ENCODE assay signal across 8 mouse cellular contexts in genomic region chr11:51916033-51916929, GRCm38 (mm10). TPM values are rescaled to one million over a fixed set of nuclear protein-coding genes. Genes with fewer than 3 reads are reported as not detected.
A peak's percentile ranks its signal among the peaks of the same experiment; 100 is the strongest.
DNase-seq lines count a peak whose midpoint lies in the region; ATAC-seq and TF ChIP-seq lines count a peak whose summit lies in the region.

No protein-coding gene starts in this region.

- H3K36me3 ChIP-seq in G1E (replicated peaks): no peaks in the 10 kb centered on the region
- no peaks in the 10 kb centered on the region for H3K36me3 ChIP-seq in hindbrain, embryonic 12.5 days

- H3K4me2 ChIP-seq in hindbrain, embryonic 12.5 days (replicated peaks): peak overlapping the region; percentile 53

- peak overlapping the region; percentile 44; the same call in 1 of the 2 replicates for H3K27ac ChIP-seq in hindbrain, embryonic 12.5 days

- 2% methylated on average over 29 of the region's 29 CpGs for WGBS in hindbrain, embryonic 12.5 days

- H3K4me3 ChIP-seq in G1E (ENCODE audit: low read depth, low read length): no peak overlapping the region; the same call in 1 of the 2 replicates
- H3K4me3 ChIP-seq in hindbrain, embryonic 12.5 days: peak overlapping the region; percentile 24

- H3K27me3 ChIP-seq in G1E (ENCODE audit: insufficient read depth, low read length): peaks cover 15% of the 10 kb centered on the region
- H3K27me3 ChIP-seq in hindbrain, embryonic 12.5 days: no peaks in the 10 kb centered on the region; the same call in none of the 2 replicates

- ATAC-seq in G1E (ENCODE audit: extremely low read depth, insufficient number of reproducible peaks, low FRiP score, poor library complexity, severe bottlenecking): no peak
- peak; percentile 67 for ATAC-seq in hindbrain, embryonic 12.5 days (ENCODE audit: low FRiP score)

- H3K9me3 ChIP-seq in G1E (replicated peaks): no peaks in the 10 kb centered on the region
- no peaks in the 10 kb centered on the region for H3K9me3 ChIP-seq in hindbrain, embryonic 12.5 days (replicated peaks)

- DNase-seq in G1E (ENCODE audit: low spot score): peak; percentile 12
- DNase-seq in cerebellum, adult 8-10 months: peak; percentile 40
- peak; percentile 69 to 85 for DNase-seq in frontal cortex, postnatal 10 days (ENCODE audit: low spot score in 2 of 2)
- DNase-seq in layer of hippocampus, postnatal 14 days (ENCODE audit: low spot score in 2 of 2): peak; percentile 67 to 93
- DNase-seq in lung, postnatal 10 days: peak; percentile 100
- peak; percentile 91 for DNase-seq in ovary, postnatal 36 days (ENCODE audit: low spot score)
- DNase-seq in urinary bladder, adult 18-20 months (ENCODE audit: low spot score in 2 of 2): peak; percentile 71 to 89

- peak overlapping the region; percentile 50 for H3K9ac ChIP-seq in hindbrain, embryonic 12.5 days

- H3K4me1 ChIP-seq in G1E (ENCODE audit: insufficient read depth, low read depth, low read length): peaks cover 9% of the 10 kb centered on the region
- peaks cover 14% of the 10 kb centered on the region for H3K4me1 ChIP-seq in hindbrain, embryonic 12.5 days

- no peak for TF ChIP-seq CTCF in G1E (IDR thresholded peaks at IDR 0.05; ENCODE audit: low read depth, low read length)

RNA-seq across cellular contexts. Expression of gene Cdkn2aipnl, which starts 51.2 kb away (rescaled TPM):
- total RNA-seq in G1E (2014; fragmentation: Nextera tagmentation) (148 and 158 TPM in 2 replicates), G1E (2017) (81.5 and 86.8 TPM in 2 replicates)
- polyA plus RNA-seq in G1E (2012): 47.2 and 49.4 TPM in 2 replicates
- polyA plus RNA-seq in hindbrain, embryonic 12.5 days (2016; fragmentation: Nextera tagmentation; extraction: Ambion mirVana): 106 and 107 TPM in 2 replicates
- total RNA-seq in layer of hippocampus, postnatal 14 days (2021): 10 to 100 TPM; 28.7 to 33.7 TPM

RNA-seq across cellular contexts. Expression of gene Jade2, which starts 58.8 kb away (rescaled TPM):
- total RNA-seq in G1E (2014; fragmentation: Nextera tagmentation): 8.4 and 8.8 TPM in 2 replicates
- total RNA-seq in G1E (2017): 6.9 and 7.0 TPM in 2 replicates
- 12.9 and 13.7 TPM in 2 replicates for polyA plus RNA-seq in G1E (2012)
- 0.83 and 1.0 TPM in 2 replicates for polyA plus RNA-seq in hindbrain, embryonic 12.5 days (2016; fragmentation: Nextera tagmentation; extraction: Ambion mirVana)
- total RNA-seq in layer of hippocampus, postnatal 14 days (2021): 10 to 100 TPM; 14.5 to 15.0 TPM

Comparison
In these comparisons a context has a peak if more than half of its experiments do, and no peak if none do; other contexts are left out.
1. DNase-seq: peak in every context shown above with its lines; median percentile 100 in lung, postnatal 10 days; 91 in ovary, postnatal 36 days; 80 in layer of hippocampus, postnatal 14 days; 80 in urinary bladder, adult 18-20 months; 77 in frontal cortex, postnatal 10 days; 40 in cerebellum, adult 8-10 months; 12 in G1E.